Mouse (Mus musculus) lung, embryonic 14.5 days (tissue): ENCODE results near the gene Gabrd. TPM values are rescaled to one million over a fixed set of nuclear protein-coding genes. Genes with fewer than 3 reads are reported as not detected.
A peak's percentile ranks its signal among the peaks of the same experiment; 100 is the strongest.

Experiments used
- ATAC-seq: fragments of 200-750 bp; cut with Nextera tagmentation; 2 replicates; pipeline ENCODE4 v1.8.0; 2017; ENCODE audit warnings: mild to moderate bottlenecking, moderate TSS enrichment, moderate library complexity; ENCODE audit not compliant: insufficient read depth
- DNase-seq: peaks from one replicate; pipeline ENCODE4 v3.0.0-alpha.2; 2015
- H3K27ac ChIP-seq: fragments of 300-500 bp; sonication (generic); 2 replicates; pipeline ENCODE4 v1.5.1; 2014; ENCODE audit warnings: low read depth, mild to moderate bottlenecking, moderate library complexity
- H3K27me3 ChIP-seq: fragments of 300-500 bp; sonication (generic); 2 replicates; pipeline ENCODE4 v1.6.1; 2014; ENCODE audit warnings: low read length, control low read depth; ENCODE audit not compliant: insufficient read depth
- H3K36me3 ChIP-seq: fragments of 300-500 bp; sonication (generic); 2 replicates; pipeline ENCODE4 v1.6.1; 2014; ENCODE audit warnings: control low read depth; ENCODE audit not compliant: insufficient read depth
- H3K4me1 ChIP-seq: fragments of 300-500 bp; sonication (generic); 2 replicates; pipeline ENCODE4 v1.6.1; 2014; ENCODE audit warnings: antibody characterized with exemption, control low read depth; ENCODE audit not compliant: insufficient read depth
- H3K4me2 ChIP-seq: fragments of 300-500 bp; sonication (generic); 2 replicates; pipeline ENCODE4 v1.6.1; 2014; ENCODE audit warnings: mild to moderate bottlenecking
- H3K4me3 ChIP-seq: fragments of 300-500 bp; sonication (generic); 2 replicates; pipeline ENCODE4 v1.5.1; 2014; ENCODE audit warnings: low read depth, low read length
- H3K9ac ChIP-seq: fragments of 300-500 bp; sonication (generic); 2 replicates; pipeline ENCODE4 v1.6.1; 2014
- H3K9me3 ChIP-seq: fragments of 300-500 bp; sonication (generic); 2 replicates; pipeline ENCODE4 v1.6.1; 2016; ENCODE audit warnings: low read depth, low read length, control low read depth
- CTCF ChIP-seq: IDR thresholded peaks from 2 replicates; pipeline ENCODE4 v1.5.1; 2016; ENCODE audit warnings: antibody characterized with exemption, low read depth
- WGBS: fragments of 180-500 bp; shearing (Covaris S2); extraction: QIAGEN DNeasy Blood & Tissue Kit; methylation state at CpG from one replicate; pipeline ENCODE4 v1.1.7; 2014; 5-methylcytosine and 5-hydroxymethylcytosine counted together
- polyA plus RNA-seq: library from polyadenylated mRNA; unstranded; fragments of >200 nt; fragmentation: Nextera tagmentation; extraction: Ambion mirVana; gene quantifications from 2 replicates; pipeline ENCODE4 v1.2.1, GENCODE M21; 2014

The Gabrd gene
- polyA plus RNA-seq, 1 experiment from 2014 or later: not detected

- WGBS: under 1% methylated on average over 35 of the region's 35 CpGs
- peak within 1 kb of the TSS; percentile 80 for H3K4me2 ChIP-seq
- TF ChIP-seq CTCF: no peak
- no peaks in the 10 kb centered on the region for H3K27me3 ChIP-seq
- H3K9ac ChIP-seq: peak within 1 kb of the TSS; percentile 28
- DNase-seq (peak; percentile 87), ATAC-seq (peak; percentile 98)
- no peak within 1 kb of the TSS for H3K27ac ChIP-seq
- H3K4me3 ChIP-seq: peak within 1 kb of the TSS; percentile 38
- H3K4me1 ChIP-seq: no peaks in the 10 kb centered on the region
- H3K9me3 ChIP-seq: no peaks in the 10 kb centered on the region
- no peaks in the 10 kb centered on the region for H3K36me3 ChIP-seq
Measured at GRCm38 (mm10) chr4:155409058-155409776, 11.3 kb upstream of the Gabrd start, which contains the start of gene Cfap74. Cfap74 (plus strand) TSS chr4:155409190.

- WGBS: 2% methylated on average over 8 of the region's 8 CpGs
- TF ChIP-seq CTCF: 0 out of 2 replicates have a peak, but pooled peaks have one; percentile 27
- ATAC-seq: peak; percentile 10; the same call in 1 of the 2 replicates
Measured at GRCm38 (mm10) chr4:155408695-155409057, 10.8 kb upstream of the Gabrd start.

GRCm38 (mm10) chr4:155402489-155402888, 4.6 kb upstream of the Gabrd start:
- no peak overlapping the region for H3K4me2 ChIP-seq
- no peaks in the 10 kb centered on the region for H3K4me1 ChIP-seq
- H3K9ac ChIP-seq: no peak overlapping the region
- DNase-seq (no peak), ATAC-seq (no peak)
- H3K9me3 ChIP-seq: no peaks in the 10 kb centered on the region
- TF ChIP-seq CTCF: no peak
- H3K27ac ChIP-seq: no peak overlapping the region
- no peak overlapping the region for H3K4me3 ChIP-seq
- H3K36me3 ChIP-seq: no peaks in the 10 kb centered on the region
- H3K27me3 ChIP-seq: peaks cover 13% of the 10 kb centered on the region
- WGBS: 77% methylated on average over 1 of the region's 1 CpGs

More at GRCm38 (mm10) chr4:155408695-155409057, 10.8 kb upstream of the Gabrd start:
- H3K9me3 ChIP-seq: no peaks in the 10 kb centered on the region
- H3K4me1 ChIP-seq: no peaks in the 10 kb centered on the region
- peak overlapping the region; percentile 80 for H3K4me2 ChIP-seq
- H3K27ac ChIP-seq: no peak overlapping the region
- H3K9ac ChIP-seq: no peak overlapping the region
- no peaks in the 10 kb centered on the region for H3K27me3 ChIP-seq
- H3K36me3 ChIP-seq: no peaks in the 10 kb centered on the region
- peak overlapping the region; percentile 38 for H3K4me3 ChIP-seq
- no peak for DNase-seq

GRCm38 (mm10) chr4:155401121-155401520, 3.2 kb upstream of the Gabrd start:
- ATAC-seq: no peak
- 66% methylated on average over 7 of the region's 7 CpGs for WGBS
- H3K27me3 ChIP-seq: peaks cover 23% of the 10 kb centered on the region

GRCm38 (mm10) chr4:155398222-155398540, 269 bp upstream of the Gabrd start:
- DNase-seq (no peak), ATAC-seq (no peak)
- peak overlapping the region; percentile 70 for H3K4me2 ChIP-seq
- H3K9ac ChIP-seq: no peak overlapping the region
- no peaks in the 10 kb centered on the region for H3K4me1 ChIP-seq
- TF ChIP-seq CTCF: no peak
- 4% methylated on average over 9 of the region's 9 CpGs for WGBS
- no peaks in the 10 kb centered on the region for H3K36me3 ChIP-seq
- peaks cover 23% of the 10 kb centered on the region for H3K27me3 ChIP-seq
- no peaks in the 10 kb centered on the region for H3K9me3 ChIP-seq
- H3K27ac ChIP-seq: no peak overlapping the region
- H3K4me3 ChIP-seq: peak overlapping the region; percentile 28; the same call in 1 of the 2 replicates

More at GRCm38 (mm10) chr4:155401121-155401520, 3.2 kb upstream of the Gabrd start:
- TF ChIP-seq CTCF: no peak
- Histone ChIP-seq H3K9ac (no peak overlapping the region), H3K4me2 (no peak overlapping the region), H3K4me3 (no peak overlapping the region), H3K4me1 (no peaks in the 10 kb centered on the region), H3K27ac (no peak overlapping the region), H3K9me3 (no peaks in the 10 kb centered on the region), H3K36me3 (no peaks in the 10 kb centered on the region)
- no peak for DNase-seq

GRCm38 (mm10) chr4:155396751-155397150, 1.2 kb downstream of the Gabrd start:
- no peak for ATAC-seq
- H3K9me3 ChIP-seq: no peaks in the 10 kb centered on the region
- no peak overlapping the region for H3K27ac ChIP-seq
- H3K4me3 ChIP-seq: no peak overlapping the region
- H3K36me3 ChIP-seq: no peaks in the 10 kb centered on the region
- TF ChIP-seq CTCF: no peak
- no peak overlapping the region for H3K4me2 ChIP-seq
- 76% methylated on average over 4 of the region's 4 CpGs for WGBS
- H3K4me1 ChIP-seq: no peaks in the 10 kb centered on the region
- no peak overlapping the region for H3K9ac ChIP-seq
- peaks cover 23% of the 10 kb centered on the region for H3K27me3 ChIP-seq
- DNase-seq: no peak

GRCm38 (mm10) chr4:155395471-155395870, 2.4 kb downstream of the Gabrd start:
- H3K4me3 ChIP-seq: no peak overlapping the region

More at GRCm38 (mm10) chr4:155395471-155395870, 2.4 kb downstream of the Gabrd start:
- no peak overlapping the region for H3K4me2 ChIP-seq
- no peaks in the 10 kb centered on the region for H3K4me1 ChIP-seq
- H3K27me3 ChIP-seq: peaks cover 23% of the 10 kb centered on the region
- TF ChIP-seq CTCF: no peak
- no peak for ATAC-seq
- no peaks in the 10 kb centered on the region for H3K9me3 ChIP-seq
- no peak overlapping the region for H3K27ac ChIP-seq
- no peaks in the 10 kb centered on the region for H3K36me3 ChIP-seq
- no peak for DNase-seq
- H3K9ac ChIP-seq: no peak overlapping the region
- 73% methylated on average over 5 of the region's 5 CpGs for WGBS
